Mouse (Mus musculus): ENCODE results near the gene Gm17268. TPM values are rescaled to one million over a fixed set of nuclear protein-coding genes. Genes with fewer than 3 reads are reported as not detected.

Gene Gm17268
- polyA plus RNA-seq (2012; fragmentation: generic; extraction: Trizol): not detected

GRCm38 (mm10) chr11:82038535-82038934 lies at the start of gene Gm17268:
Gm17268 (minus strand) TSS chr11:82038562.

GRCm38 (mm10) chr11:82057646-82058045 lies 19.3 kb upstream of the Gm17268 start, which contains the start of gene Ccl11:
Ccl11 (plus strand) TSS chr11:82057823.

GRCm38 (mm10) chr11:82045471-82045870 lies 7.1 kb upstream of the Gm17268 start, which contains the start of gene Ccl7:
Ccl7 (plus strand) TSS chr11:82045712.

GRCm38 (mm10) chr11:82035356-82035755 lies 3.0 kb downstream of the Gm17268 start, which contains the start of gene Ccl2:
Ccl2 (plus strand) TSS chr11:82035571.

Other genes starting within 250 kb of the Gm17268 start
- gene 5530401A14Rik, start 177.9 kb downstream of the Gm17268 start, polyA plus RNA-seq (2012; fragmentation: generic; extraction: Trizol): not detected
- gene Asic2, start 70.1 kb downstream of the Gm17268 start, polyA plus RNA-seq (2012; fragmentation: generic; extraction: Trizol): not detected
- 10 to 100 TPM; 24.3 to 62.8 TPM for gene Ccl2, start 3.0 kb downstream of the Gm17268 start, polyA plus RNA-seq (2012; fragmentation: generic; extraction: Trizol)
- 10 to 100 TPM in 1 of 2 experiments, 1 to 10 TPM in 1; 5.8 to 18.1 TPM for gene Ccl7, start 7.2 kb upstream of the Gm17268 start, polyA plus RNA-seq (2012; fragmentation: generic; extraction: Trizol)
- gene Ccl11, start 19.3 kb upstream of the Gm17268 start, polyA plus RNA-seq (2012; fragmentation: generic; extraction: Trizol): under 1 TPM in 1 of 2 experiments, not detected in 1; 0.31 TPM
- not detected for gene Ccl12, start 63.3 kb upstream of the Gm17268 start, polyA plus RNA-seq (2012; fragmentation: generic; extraction: Trizol)
- under 1 TPM; 0.39 to 0.47 TPM for gene Ccl8, start 76.6 kb upstream of the Gm17268 start, polyA plus RNA-seq (2012; fragmentation: generic; extraction: Trizol)

All from C3H10T1/2 (cell line).